Mouse (Mus musculus) forebrain, embryonic 15.5 days (tissue): ENCODE data around the gene Cbarp. TPM values are rescaled to one million over a fixed set of nuclear protein-coding genes. Genes with fewer than 3 reads are reported as not detected.
A peak's percentile ranks its signal among the peaks of the same experiment; 100 is the strongest.

Source experiments
- ATAC-seq: fragments of 200-750 bp; cut with Nextera tagmentation; replicated peaks from 2 replicates; pipeline ENCODE4 v1.8.0; 2017; ENCODE audit warnings: mild to moderate bottlenecking, moderate TSS enrichment, moderate library complexity
- H3K27ac ChIP-seq: fragments of 300-500 bp; sonication (generic); replicated peaks from 2 replicates; pipeline ENCODE4 v1.5.1; 2015; ENCODE audit warnings: mild to moderate bottlenecking, inconsistent platforms
- H3K27me3 ChIP-seq: fragments of 300-500 bp; sonication (generic); 2 replicates; pipeline ENCODE4 v1.6.1; 2015; ENCODE audit warnings: inconsistent platforms
- H3K36me3 ChIP-seq: fragments of 300-500 bp; sonication (generic); 2 replicates; pipeline ENCODE4 v1.6.1; 2015; ENCODE audit warnings: mild to moderate bottlenecking, inconsistent platforms
- H3K4me1 ChIP-seq: fragments of 300-500 bp; sonication (generic); 2 replicates; pipeline ENCODE4 v1.6.1; 2015; ENCODE audit warnings: inconsistent platforms
- H3K4me2 ChIP-seq: fragments of 300-500 bp; sonication (generic); replicated peaks from 2 replicates; pipeline ENCODE4 v1.6.1; 2015; ENCODE audit warnings: mild to moderate bottlenecking, inconsistent platforms
- H3K4me3 ChIP-seq: fragments of 300-500 bp; sonication (generic); 2 replicates; pipeline ENCODE4 v1.5.1; 2015; ENCODE audit warnings: mild to moderate bottlenecking, inconsistent platforms
- H3K9ac ChIP-seq: fragments of 300-500 bp; sonication (generic); replicated peaks from 2 replicates; pipeline ENCODE4 v1.6.1; 2015; ENCODE audit warnings: mild to moderate bottlenecking, inconsistent platforms
- H3K9me3 ChIP-seq: fragments of 300-500 bp; sonication (generic); 2 replicates; pipeline ENCODE4 v1.6.1; 2016; ENCODE audit warnings: inconsistent platforms
- WGBS: fragments of 180-500 bp; shearing (Covaris S2); methylation state at CpG from one replicate; pipeline ENCODE4 v1.1.7; 2015; ENCODE audit warnings: mixed read lengths; 5-methylcytosine and 5-hydroxymethylcytosine counted together
- polyA plus RNA-seq: library from polyadenylated mRNA; unstranded; fragments of >200 nt; fragmentation: Nextera tagmentation; extraction: Ambion mirVana; gene quantifications from 2 replicates; pipeline ENCODE4 v1.2.1, GENCODE M21; 2015

Cbarp gene
- polyA plus RNA-seq, 1 experiment from 2014 or later = 39.5 TPM

GRCm38 (mm10) chr10:80160455-80161371 lies 20.1 kb upstream of the Cbarp start:
- peak overlapping the region; percentile 34 for H3K9ac ChIP-seq
- no peaks in the 10 kb centered on the region for H3K27me3 ChIP-seq
- H3K36me3 ChIP-seq = peaks cover 19% of the 10 kb centered on the region
- no peak for ATAC-seq
- peak overlapping the region; percentile 47 for H3K4me3 ChIP-seq
- peaks cover 73% of the 10 kb centered on the region for H3K4me1 ChIP-seq
- WGBS = 3% methylated on average over 33 of the region's 33 CpGs
- H3K27ac ChIP-seq = peak overlapping the region; percentile 91
- H3K9me3 ChIP-seq = no peaks in the 10 kb centered on the region
- peak overlapping the region; percentile 70 for H3K4me2 ChIP-seq

DNA sequence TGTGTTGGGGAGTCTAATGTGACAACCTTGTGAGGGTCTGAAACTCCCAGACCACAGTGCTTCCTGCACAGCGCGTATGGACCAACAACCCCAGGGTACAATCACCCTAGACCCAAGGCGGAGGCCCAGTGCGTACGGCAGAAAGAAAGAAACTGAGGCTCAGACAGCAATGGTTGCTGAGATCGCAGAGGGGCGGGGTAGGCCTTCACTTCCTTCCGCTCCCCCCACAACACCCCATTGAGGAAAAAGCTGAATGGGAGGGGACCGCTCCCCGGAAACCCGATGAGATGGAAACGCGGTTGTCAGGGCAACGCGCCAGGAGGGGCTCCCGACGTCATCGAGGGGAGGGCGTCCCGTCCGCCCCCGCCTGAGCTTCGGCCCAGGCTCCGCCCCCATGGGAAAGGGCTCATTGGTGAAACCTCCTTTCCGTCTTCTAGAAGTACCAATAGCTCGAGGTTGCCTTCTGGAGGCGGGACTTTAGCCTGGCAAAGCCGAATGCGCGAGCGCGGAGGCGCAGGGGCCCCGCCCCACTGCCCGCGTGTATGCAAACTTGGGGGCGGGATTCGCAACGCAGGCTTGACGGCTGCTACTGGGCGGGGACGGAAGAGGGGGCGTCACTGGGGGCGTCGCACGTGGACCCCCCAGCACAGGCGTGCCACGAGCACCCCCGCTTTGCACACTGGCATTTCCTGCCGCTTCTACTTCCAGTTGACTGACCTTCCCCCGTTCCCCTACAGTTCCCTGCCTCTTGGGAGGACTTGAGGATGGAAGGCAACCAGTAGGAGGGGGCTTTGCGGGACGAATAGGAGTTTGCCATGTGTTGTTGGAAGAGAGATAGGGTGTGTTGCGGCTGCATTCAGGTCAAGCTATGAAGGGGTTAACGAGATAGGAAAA lies 19.2 kb upstream of the Cbarp start:
- Histone ChIP-seq H3K36me3 (peaks cover 28% of the 10 kb centered on the region), H3K27me3 (no peaks in the 10 kb centered on the region), H3K4me2 (peak overlapping the region; percentile 70), H3K4me1 (peaks cover 73% of the 10 kb centered on the region), H3K4me3 (peak overlapping the region; percentile 47), H3K9me3 (no peaks in the 10 kb centered on the region), H3K9ac (peak overlapping the region; percentile 47), H3K27ac (peak overlapping the region; percentile 91)
- WGBS = under 1% methylated on average over 55 of the region's 55 CpGs
- peak; percentile 87 for ATAC-seq

GRCm38 (mm10) chr10:80159021-80159560 lies 18.5 kb upstream of the Cbarp start:
- 8% methylated on average over 12 of the region's 12 CpGs for WGBS
- Histone ChIP-seq H3K4me3 (peak overlapping the region; percentile 47), H3K27ac (peak overlapping the region; percentile 91), H3K4me1 (peaks cover 73% of the 10 kb centered on the region), H3K4me2 (peak overlapping the region; percentile 70), H3K9ac (peak overlapping the region; percentile 47), H3K9me3 (no peaks in the 10 kb centered on the region), H3K27me3 (no peaks in the 10 kb centered on the region), H3K36me3 (peaks cover 35% of the 10 kb centered on the region)
- ATAC-seq = no peak; the same call in 1 of the 2 replicates

DNA sequence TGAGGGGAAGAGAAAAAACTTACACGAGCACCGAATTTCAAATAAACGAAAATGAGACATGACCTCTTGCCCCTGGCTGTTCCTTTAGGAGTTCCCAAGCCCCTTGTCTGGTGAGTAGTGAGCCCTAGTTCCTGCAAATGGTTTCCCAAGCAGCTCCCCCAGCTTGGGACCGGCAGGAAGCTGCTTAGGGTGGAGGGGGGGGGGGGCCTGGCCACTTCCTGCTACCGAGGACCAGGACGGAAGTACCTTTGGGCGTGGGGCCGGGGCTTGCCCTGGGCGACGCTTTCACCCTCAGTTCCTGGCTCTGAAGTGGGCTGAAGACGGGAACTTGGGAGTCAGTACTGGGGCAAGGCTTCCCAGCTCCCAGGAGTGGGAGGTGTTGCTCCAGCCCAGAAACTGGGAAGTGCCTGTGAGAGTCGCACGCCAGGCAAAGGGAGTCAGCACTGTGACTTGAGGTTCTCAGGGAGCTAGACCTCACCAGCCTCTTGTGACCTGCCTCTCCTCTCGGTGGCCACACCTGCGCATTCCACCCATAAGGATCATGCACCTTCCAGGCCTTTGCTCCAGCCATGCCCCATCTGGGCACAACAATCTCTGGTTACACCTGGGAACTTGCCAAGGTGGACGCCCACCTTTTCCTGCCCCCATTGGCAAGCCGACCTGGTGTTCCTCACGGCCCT lies 17.8 kb upstream of the Cbarp start:
- Histone ChIP-seq H3K4me3 (no peak overlapping the region), H3K4me2 (peak overlapping the region; percentile 70; the same call in 1 of the 2 replicates), H3K4me1 (peaks cover 77% of the 10 kb centered on the region), H3K36me3 (peaks cover 42% of the 10 kb centered on the region), H3K27ac (peak overlapping the region; percentile 91), H3K9ac (no peak overlapping the region; the same call in 1 of the 2 replicates), H3K9me3 (no peaks in the 10 kb centered on the region), H3K27me3 (no peaks in the 10 kb centered on the region)
- WGBS = 14% methylated on average over 18 of the region's 18 CpGs
- no peak for ATAC-seq

DNA sequence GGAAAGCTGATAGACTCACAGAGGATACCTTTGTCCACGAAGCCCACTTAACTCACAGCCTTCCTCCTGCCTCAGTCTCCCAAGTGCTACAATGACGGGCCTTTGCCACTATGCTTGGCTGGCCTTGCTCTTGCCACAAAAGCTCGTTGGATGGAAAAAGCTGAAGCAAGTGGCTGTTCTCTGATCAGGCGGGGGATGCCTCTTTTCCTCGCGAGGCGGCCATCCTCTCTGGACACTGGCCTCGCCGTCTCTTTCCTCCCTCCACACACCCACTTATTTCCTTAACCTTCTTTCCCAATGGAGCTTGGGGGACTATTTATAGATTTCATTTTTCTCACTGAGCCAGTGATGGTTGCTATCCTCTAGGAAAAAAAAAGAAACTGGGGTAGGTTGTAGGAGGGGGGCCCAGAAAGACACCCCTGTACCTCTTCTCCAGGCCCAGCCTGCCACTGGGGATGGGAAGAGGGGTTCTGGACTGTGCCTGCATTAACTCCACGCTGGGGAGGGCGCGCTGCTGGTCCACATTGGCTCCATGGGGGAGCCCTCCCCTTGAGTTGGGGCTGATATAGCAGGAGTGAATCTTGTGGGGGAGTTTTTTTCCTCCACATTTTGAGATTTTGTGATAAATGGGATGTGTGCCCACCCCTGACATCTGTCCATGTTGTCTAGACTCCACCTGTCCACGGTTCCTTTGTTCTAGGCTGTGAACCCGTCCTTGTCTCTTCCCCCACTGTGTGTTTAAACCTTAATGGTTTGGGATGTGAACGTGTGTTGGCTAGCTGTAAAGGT lies 16.7 kb upstream of the Cbarp start:
- Histone ChIP-seq H3K27ac (peak overlapping the region; percentile 91), H3K36me3 (peaks cover 49% of the 10 kb centered on the region), H3K9me3 (no peaks in the 10 kb centered on the region), H3K4me3 (no peak overlapping the region), H3K9ac (peak overlapping the region; percentile 23), H3K4me2 (no peak overlapping the region), H3K4me1 (peaks cover 88% of the 10 kb centered on the region), H3K27me3 (no peaks in the 10 kb centered on the region)
- WGBS = 51% methylated on average over 15 of the region's 15 CpGs
- ATAC-seq = no peak

DNA sequence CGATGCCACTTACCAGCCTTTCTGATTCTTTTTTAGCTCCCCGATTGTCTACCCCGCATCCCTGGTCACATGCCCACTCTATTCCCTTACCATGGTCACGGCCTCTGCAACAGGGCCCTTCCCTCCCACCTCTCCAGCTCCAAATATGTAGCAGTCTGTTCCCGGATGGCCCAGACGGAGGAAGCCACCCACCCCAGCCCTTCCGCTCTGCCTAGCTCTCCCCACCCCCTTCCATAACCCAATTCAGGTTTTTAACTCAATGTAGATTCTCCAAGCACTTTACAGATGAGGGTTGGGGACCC lies 16.1 kb upstream of the Cbarp start:
- no peaks in the 10 kb centered on the region for H3K27me3 ChIP-seq
- no peak for ATAC-seq
- no peak overlapping the region for H3K4me2 ChIP-seq
- no peaks in the 10 kb centered on the region for H3K9me3 ChIP-seq
- WGBS = 58% methylated on average over 7 of the region's 7 CpGs
- peaks cover 94% of the 10 kb centered on the region for H3K4me1 ChIP-seq
- H3K36me3 ChIP-seq = peaks cover 55% of the 10 kb centered on the region
- H3K27ac ChIP-seq = peak overlapping the region; percentile 91
- no peak overlapping the region for H3K9ac ChIP-seq
- no peak overlapping the region for H3K4me3 ChIP-seq

DNA sequence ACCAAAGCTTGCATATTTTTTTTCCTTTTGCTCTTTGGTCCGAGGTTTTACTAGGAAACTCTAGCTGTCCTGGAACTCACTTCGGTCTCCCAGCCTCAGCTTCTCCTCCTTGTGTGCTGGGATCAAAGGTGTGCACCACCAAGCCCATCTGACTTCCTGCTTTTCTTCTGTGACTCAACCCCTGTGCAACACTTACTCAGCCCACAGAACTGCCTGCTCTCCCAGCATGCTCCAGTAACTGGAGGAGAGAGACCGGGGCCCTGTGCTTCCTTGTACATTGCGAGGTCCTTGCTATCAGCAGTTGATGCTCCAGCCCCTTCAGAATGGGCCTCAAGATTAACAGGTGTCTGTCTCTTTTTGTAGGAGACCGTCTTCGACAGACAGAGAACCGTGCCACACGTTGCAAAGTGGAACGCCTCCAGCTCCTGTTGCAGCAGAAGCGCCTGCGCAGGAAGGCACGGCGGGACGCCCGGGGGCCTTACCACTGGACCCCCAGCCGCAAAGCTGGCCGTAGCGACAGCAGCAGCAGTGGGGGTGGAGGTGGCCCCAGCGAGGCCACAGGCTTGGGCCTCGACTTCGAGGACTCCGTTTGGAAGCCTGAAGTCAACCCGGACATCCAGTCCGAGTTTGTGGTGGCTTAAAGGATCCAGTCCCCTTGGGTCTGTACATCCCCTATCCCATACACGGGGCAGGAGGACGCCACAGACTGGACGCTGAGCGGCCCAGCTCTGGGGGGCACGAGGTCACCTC lies 15.5 kb upstream of the Cbarp start:
- H3K27me3 ChIP-seq = no peaks in the 10 kb centered on the region
- peaks cover 92% of the 10 kb centered on the region for H3K4me1 ChIP-seq
- no peak overlapping the region for H3K4me2 ChIP-seq
- no peak for ATAC-seq
- WGBS = 82% methylated on average over 29 of the region's 29 CpGs
- no peaks in the 10 kb centered on the region for H3K9me3 ChIP-seq
- no peak overlapping the region for H3K4me3 ChIP-seq
- H3K27ac ChIP-seq = peak overlapping the region; percentile 91
- no peak overlapping the region for H3K9ac ChIP-seq
- peaks cover 56% of the 10 kb centered on the region for H3K36me3 ChIP-seq

- no peak for ATAC-seq
- Histone ChIP-seq H3K9ac (no peak overlapping the region), H3K27me3 (no peaks in the 10 kb centered on the region), H3K36me3 (peaks cover 56% of the 10 kb centered on the region), H3K4me3 (no peak overlapping the region), H3K4me2 (no peak overlapping the region), H3K9me3 (no peaks in the 10 kb centered on the region), H3K4me1 (peaks cover 83% of the 10 kb centered on the region), H3K27ac (peak overlapping the region; percentile 91; the same call in 1 of the 2 replicates)
- WGBS = 60% methylated on average over 1 of the region's 1 CpGs
Measured at GRCm38 (mm10) chr10:80155277-80155676, 14.6 kb upstream of the Cbarp start.

GRCm38 (mm10) chr10:80154384-80154783 lies 13.7 kb upstream of the Cbarp start:
- 85% methylated on average over 7 of the region's 7 CpGs for WGBS
- H3K27me3 ChIP-seq = no peaks in the 10 kb centered on the region
- H3K9ac ChIP-seq = no peak overlapping the region; the same call in 1 of the 2 replicates
- H3K9me3 ChIP-seq = no peaks in the 10 kb centered on the region
- H3K4me2 ChIP-seq = no peak overlapping the region
- H3K36me3 ChIP-seq = peaks cover 56% of the 10 kb centered on the region
- no peak for ATAC-seq
- H3K4me3 ChIP-seq = no peak overlapping the region
- H3K27ac ChIP-seq = peak overlapping the region; percentile 31; the same call in 1 of the 2 replicates
- peaks cover 78% of the 10 kb centered on the region for H3K4me1 ChIP-seq

DNA sequence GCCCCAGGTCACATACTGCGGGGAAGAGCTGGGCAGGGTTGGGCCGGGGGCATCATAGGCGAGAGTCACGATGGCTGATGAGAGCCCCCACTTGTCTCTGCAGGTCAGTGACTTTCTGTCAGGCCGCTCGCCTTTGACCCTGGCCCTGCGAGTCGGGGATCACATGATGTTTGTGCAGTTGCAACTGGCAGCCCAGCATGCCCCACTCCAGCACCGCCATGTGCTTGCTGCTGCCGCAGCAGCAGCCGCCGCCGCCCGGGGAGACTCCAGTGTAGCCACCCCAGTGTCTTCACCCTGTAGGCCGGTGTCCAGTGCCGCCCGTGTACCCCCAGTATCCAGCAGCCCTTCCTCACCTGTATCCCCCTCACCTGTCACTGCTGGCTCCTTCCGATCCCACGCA lies 13.1 kb upstream of the Cbarp start:
- Histone ChIP-seq H3K4me2 (peak overlapping the region; percentile 96), H3K4me3 (peak overlapping the region; percentile 80), H3K27me3 (no peaks in the 10 kb centered on the region), H3K36me3 (peaks cover 56% of the 10 kb centered on the region), H3K27ac (peak overlapping the region; percentile 100), H3K9me3 (no peaks in the 10 kb centered on the region), H3K4me1 (peaks cover 71% of the 10 kb centered on the region), H3K9ac (peak overlapping the region; percentile 99; the same call in 1 of the 2 replicates)
- WGBS = 86% methylated on average over 19 of the region's 19 CpGs
- ATAC-seq = no peak
